Mouse (Mus musculus): ENCODE results near the gene Pwwp2b. TPM values are rescaled to one million over a fixed set of nuclear protein-coding genes. Genes with fewer than 3 reads are reported as not detected.

Pwwp2b gene
- total and polyA plus RNA-seq, 3 experiments, result 1.9 to 4.3 TPM; not detected in 1

- H3K36me3 ChIP-seq (ENCODE audit: control insufficient read depth in 1 of 2, insufficient read depth in 2 of 2, low read length in 2 of 2), result no peaks in the 10 kb centered on the region
- no peaks in the 10 kb centered on the region for H3K9me3 ChIP-seq (replicated peaks; ENCODE audit: insufficient read depth, low read length)
- no peak for DNase-seq (ENCODE audit: low read depth, low spot score)
- no peak overlapping the region for H3K4me3 ChIP-seq (ENCODE audit: control insufficient read depth in 1 of 2, insufficient read depth in 1 of 2, low read depth in 2 of 2, low read length in 2 of 2)
- no peak for TF ChIP-seq MXI1 (IDR thresholded peaks at IDR 0.05; ENCODE audit: low read depth, low read length)
- no peak for TF ChIP-seq ZKSCAN1 (IDR thresholded peaks at IDR 0.05; ENCODE audit: low read depth, low read length)
- TF ChIP-seq MEF2A (IDR thresholded peaks at IDR 0.05; ENCODE audit: extremely low read depth, insufficient replicate concordance, low read depth, low read length, poor library complexity, severe bottlenecking), result no peak
- no peak for TF ChIP-seq POLR2A (IDR thresholded peaks at IDR 0.05; ENCODE audit: control insufficient read depth in 1 of 2, insufficient read depth in 1 of 2, low read depth in 1 of 2, low read length in 2 of 2, poor library complexity in 1 of 2)
- no peak for TF ChIP-seq USF1 (IDR thresholded peaks at IDR 0.05; ENCODE audit: low read depth, low read length)
- TF ChIP-seq GABPA (IDR thresholded peaks at IDR 0.05; ENCODE audit: low read depth, low read length), result no peak
- TF ChIP-seq UBTF (IDR thresholded peaks at IDR 0.05; ENCODE audit: borderline replicate concordance, insufficient read depth, low read depth, low read length), result no peak
- TF ChIP-seq MYC (IDR thresholded peaks at IDR 0.05; ENCODE audit: low read depth, low read length), result no peak
- H3K27me3 ChIP-seq (ENCODE audit: control insufficient read depth in 1 of 2, insufficient read depth in 2 of 2, low read length in 2 of 2), result peaks cover 0 to 2% of the 10 kb centered on the region in 2 experiments; a peak in 2 of 4 replicates
- no peak overlapping the region for H3K27ac ChIP-seq (ENCODE audit: control insufficient read depth, low read depth, low read length)
- no peaks in the 10 kb centered on the region for H3K79me2 ChIP-seq (ENCODE audit: control insufficient read depth, insufficient read depth, low read length, poor library complexity)
- no peaks in the 10 kb centered on the region; a peak in 1 of 4 replicates for H3K4me1 ChIP-seq (ENCODE audit: control insufficient read depth in 1 of 2, insufficient read depth in 2 of 2, low read length in 2 of 2)
- no peak overlapping the region for H3K9ac ChIP-seq (ENCODE audit: control insufficient read depth, low read depth, low read length, poor library complexity, severe bottlenecking)
These were observed 62.2 kb downstream of the Pwwp2b start for GRCm38 (mm10) chr7:139310487-139310951.

GRCm38 (mm10) chr7:139312686-139313085, 64.4 kb downstream of the Pwwp2b start:
- H3K4me1 ChIP-seq (ENCODE audit: control insufficient read depth in 1 of 2, insufficient read depth in 2 of 2, low read length in 2 of 2), result no peaks in the 10 kb centered on the region; a peak in 1 of 4 replicates
- no peaks in the 10 kb centered on the region for H3K36me3 ChIP-seq (ENCODE audit: control insufficient read depth in 1 of 2, insufficient read depth in 2 of 2, low read length in 2 of 2)
- H3K4me3 ChIP-seq (ENCODE audit: control insufficient read depth in 1 of 2, insufficient read depth in 1 of 2, low read depth in 2 of 2, low read length in 2 of 2), result no peak overlapping the region
- H3K27me3 ChIP-seq (ENCODE audit: control insufficient read depth in 1 of 2, insufficient read depth in 2 of 2, low read length in 2 of 2), result peaks cover 0 to 2% of the 10 kb centered on the region in 2 experiments; a peak in 2 of 4 replicates
- H3K9ac ChIP-seq (ENCODE audit: control insufficient read depth, low read depth, low read length, poor library complexity, severe bottlenecking), result no peak overlapping the region
- H3K27ac ChIP-seq (ENCODE audit: control insufficient read depth, low read depth, low read length), result no peak overlapping the region
- H3K79me2 ChIP-seq (ENCODE audit: control insufficient read depth, insufficient read depth, low read length, poor library complexity), result no peaks in the 10 kb centered on the region
- DNase-seq (ENCODE audit: low read depth, low spot score), result no peak
- no peak for TF ChIP-seq USF1 (IDR thresholded peaks at IDR 0.05; ENCODE audit: low read depth, low read length)
- no peak for TF ChIP-seq ZC3H11A (IDR thresholded peaks at IDR 0.05; ENCODE audit: low read depth, low read length)
- no peak for TF ChIP-seq SMC3 (IDR thresholded peaks at IDR 0.05; ENCODE audit: low read depth, low read length)
- no peak for TF ChIP-seq ZNF384 (IDR thresholded peaks at IDR 0.05; ENCODE audit: low read depth, low read length)
- TF ChIP-seq TCF12 (IDR thresholded peaks at IDR 0.05; ENCODE audit: low read depth, low read length), result no peak
- no peaks in the 10 kb centered on the region for H3K9me3 ChIP-seq (replicated peaks; ENCODE audit: insufficient read depth, low read length)

- Histone ChIP-seq H3K9ac (ENCODE audit: control insufficient read depth, low read depth, low read length, poor library complexity, severe bottlenecking) (no peak overlapping the region), H3K4me1 (ENCODE audit: control insufficient read depth in 1 of 2, insufficient read depth in 2 of 2, low read length in 2 of 2) (no peaks in the 10 kb centered on the region; a peak in 1 of 4 replicates)
These were observed 65.1 kb downstream of the Pwwp2b start for GRCm38 (mm10) chr7:139313413-139313812.

More at GRCm38 (mm10) chr7:139313413-139313812, 65.1 kb downstream of the Pwwp2b start:
- H3K27ac ChIP-seq (ENCODE audit: control insufficient read depth, low read depth, low read length), result no peak overlapping the region
- H3K9me3 ChIP-seq (replicated peaks; ENCODE audit: insufficient read depth, low read length), result no peaks in the 10 kb centered on the region
- H3K4me3 ChIP-seq (ENCODE audit: control insufficient read depth in 1 of 2, insufficient read depth in 1 of 2, low read depth in 2 of 2, low read length in 2 of 2), result no peak overlapping the region
- no peak for DNase-seq (ENCODE audit: low read depth, low spot score)
- no peaks in the 10 kb centered on the region for H3K79me2 ChIP-seq (ENCODE audit: control insufficient read depth, insufficient read depth, low read length, poor library complexity)
- peaks cover 0 to 2% of the 10 kb centered on the region in 2 experiments; a peak in 2 of 4 replicates for H3K27me3 ChIP-seq (ENCODE audit: control insufficient read depth in 1 of 2, insufficient read depth in 2 of 2, low read length in 2 of 2)
- TF ChIP-seq GATA1 (IDR thresholded peaks at IDR 0.05; ENCODE audit: low read depth, low read length) (no peak), POLR2AphosphoS5 (IDR thresholded peaks at IDR 0.05; ENCODE audit: borderline replicate concordance, low read depth, low read length) (no peak), E2F4 (IDR thresholded peaks at IDR 0.05; ENCODE audit: borderline replicate concordance, low read depth, low read length) (no peak), RCOR1 (IDR thresholded peaks at IDR 0.05; ENCODE audit: low read depth, low read length) (no peak), CTCF (IDR thresholded peaks at IDR 0.05 in 2 of 3, conservative IDR thresholded peaks at IDR 0.05 in 1 of 3; ENCODE audit: control insufficient read depth in 1 of 3, insufficient read depth in 1 of 3, low read depth in 2 of 3, low read length in 3 of 3, poor library complexity in 1 of 3, severe bottlenecking in 1 of 3) (no peak), UBTF (IDR thresholded peaks at IDR 0.05; ENCODE audit: borderline replicate concordance, insufficient read depth, low read depth, low read length) (no peak), TBP (IDR thresholded peaks at IDR 0.05; ENCODE audit: low read depth, low read length) (no peak), TCF12 (IDR thresholded peaks at IDR 0.05; ENCODE audit: low read depth, low read length) (no peak), MAZ (IDR thresholded peaks at IDR 0.05; ENCODE audit: low read depth, low read length) (no peak), CHD2 (IDR thresholded peaks at IDR 0.05; ENCODE audit: low read length) (no peak), SIN3A (IDR thresholded peaks at IDR 0.05; ENCODE audit: low read length) (no peak), HCFC1 (IDR thresholded peaks at IDR 0.05; ENCODE audit: low read depth, low read length) (no peak), POLR2AphosphoS2 (IDR thresholded peaks at IDR 0.05; ENCODE audit: low read length) (no peak), ZKSCAN1 (IDR thresholded peaks at IDR 0.05; ENCODE audit: low read depth, low read length) (no peak), USF2 (IDR thresholded peaks at IDR 0.05; ENCODE audit: borderline replicate concordance in 1 of 2, insufficient read depth in 1 of 2, low read depth in 1 of 2, low read length in 2 of 2) (no peak)
- no peaks in the 10 kb centered on the region for H3K36me3 ChIP-seq (ENCODE audit: control insufficient read depth in 1 of 2, insufficient read depth in 2 of 2, low read length in 2 of 2)

All from MEL (cell line).